Mouse (Mus musculus) layer of hippocampus, adult 9-11 months (tissue): ENCODE measurements at regions not wholly inside any gene's neighbourhood (a gene's known extent, or its start where the extent isn't known, plus 50 kb on each side); places are given as distances from the start of the nearest gene placed in this dataset.
A peak's percentile ranks its signal among the peaks of the same experiment; 100 is the strongest.

Source experiments
- DNase-seq: peaks from one replicate; pipeline ENCODE4 v3.0.0; 2022

GRCm38 (mm10) chr3:81279266-81279665, 243.1 kb downstream of the Pdgfc start:
- DNase-seq, result no peak

GRCm38 (mm10) chr3:81289762-81290161, 253.5 kb downstream of the Pdgfc start:
- DNase-seq, result no peak

DNA sequence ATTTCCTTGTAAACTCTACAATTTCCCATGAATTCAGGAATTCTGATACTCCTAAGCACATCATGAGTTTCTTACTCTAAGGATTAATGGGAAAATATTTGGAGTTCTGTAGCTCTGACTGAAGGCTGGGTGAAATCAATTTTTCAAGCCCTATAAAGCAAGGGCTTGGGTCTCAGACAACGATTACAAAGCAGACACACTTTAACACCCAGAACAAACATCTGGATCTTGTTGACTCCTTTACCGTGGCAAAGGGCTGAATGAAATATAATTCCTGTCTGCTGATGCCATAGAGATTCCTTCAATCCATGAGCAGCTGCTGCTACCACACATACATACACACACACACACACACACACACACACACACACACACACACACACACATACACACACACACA, 256.2 kb downstream of the Pdgfc start:
- DNase-seq, result no peak

DNA sequence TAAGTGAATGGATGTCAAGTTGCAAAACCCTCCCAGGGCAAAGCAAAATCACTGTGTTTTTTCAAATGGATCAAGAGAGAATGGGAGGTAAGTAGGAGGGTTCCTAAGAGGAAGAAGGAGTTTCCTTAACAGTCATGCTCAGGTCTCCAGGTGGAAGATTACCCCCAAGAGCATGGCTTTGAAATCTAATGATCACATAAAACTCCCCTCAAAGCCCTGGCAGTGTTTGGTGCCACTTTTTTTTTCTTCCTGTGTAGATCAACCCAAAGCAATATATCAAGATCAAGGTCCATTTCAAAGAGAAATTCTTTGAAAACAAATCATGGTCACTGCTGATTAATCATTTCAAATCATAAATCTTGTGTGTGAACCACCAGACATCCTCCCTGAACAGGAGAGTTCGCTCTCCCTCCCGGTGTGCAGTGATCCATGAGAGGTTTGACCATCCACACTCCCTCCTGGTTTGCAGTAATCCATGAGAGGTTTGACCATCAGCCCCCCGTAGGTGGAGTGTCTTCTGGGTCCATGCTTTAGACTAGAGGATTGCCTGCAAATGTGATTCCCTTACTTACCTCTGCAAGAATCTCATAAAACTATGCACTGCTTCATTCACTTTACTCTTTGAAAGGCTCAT, 257.1 kb downstream of the Pdgfc start:
- DNase-seq, result no peak

DNA sequence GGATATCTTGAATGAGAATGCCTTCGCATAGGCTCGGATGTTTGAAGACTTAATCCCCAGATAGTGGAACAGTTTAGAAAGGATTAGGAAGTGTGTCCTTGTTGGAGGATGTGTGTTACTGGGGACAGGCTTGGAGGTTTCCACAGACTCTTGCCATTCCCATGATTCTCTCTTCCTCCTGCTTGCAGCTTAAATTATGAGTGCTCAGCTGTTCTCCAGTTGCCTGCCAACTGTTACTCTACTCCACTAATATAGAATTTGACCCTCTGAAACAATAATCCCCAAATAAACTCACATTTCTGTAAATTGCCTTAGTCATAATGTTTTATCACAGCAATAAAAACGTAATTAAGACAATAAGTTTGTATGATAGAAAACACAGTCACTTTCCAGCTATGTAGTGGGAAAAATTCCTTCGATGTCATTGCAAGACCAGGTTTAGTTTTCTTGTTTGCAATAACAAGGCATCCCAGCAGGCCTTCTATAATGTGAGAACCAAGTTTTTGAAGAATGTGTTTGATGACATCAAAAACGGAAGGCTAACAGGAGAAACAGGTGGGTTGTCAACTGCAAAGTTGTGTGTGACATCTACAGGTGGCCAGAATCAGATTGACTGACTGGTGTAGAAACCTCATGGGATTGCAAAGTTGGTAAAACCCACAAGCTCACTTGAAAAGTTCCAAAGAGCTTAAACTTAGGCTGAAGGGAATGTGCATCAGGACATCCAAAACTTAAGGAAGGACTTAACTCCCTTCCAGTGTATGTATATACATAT, 268.0 kb downstream of the Pdgfc start:
- no peak for DNase-seq

DNA sequence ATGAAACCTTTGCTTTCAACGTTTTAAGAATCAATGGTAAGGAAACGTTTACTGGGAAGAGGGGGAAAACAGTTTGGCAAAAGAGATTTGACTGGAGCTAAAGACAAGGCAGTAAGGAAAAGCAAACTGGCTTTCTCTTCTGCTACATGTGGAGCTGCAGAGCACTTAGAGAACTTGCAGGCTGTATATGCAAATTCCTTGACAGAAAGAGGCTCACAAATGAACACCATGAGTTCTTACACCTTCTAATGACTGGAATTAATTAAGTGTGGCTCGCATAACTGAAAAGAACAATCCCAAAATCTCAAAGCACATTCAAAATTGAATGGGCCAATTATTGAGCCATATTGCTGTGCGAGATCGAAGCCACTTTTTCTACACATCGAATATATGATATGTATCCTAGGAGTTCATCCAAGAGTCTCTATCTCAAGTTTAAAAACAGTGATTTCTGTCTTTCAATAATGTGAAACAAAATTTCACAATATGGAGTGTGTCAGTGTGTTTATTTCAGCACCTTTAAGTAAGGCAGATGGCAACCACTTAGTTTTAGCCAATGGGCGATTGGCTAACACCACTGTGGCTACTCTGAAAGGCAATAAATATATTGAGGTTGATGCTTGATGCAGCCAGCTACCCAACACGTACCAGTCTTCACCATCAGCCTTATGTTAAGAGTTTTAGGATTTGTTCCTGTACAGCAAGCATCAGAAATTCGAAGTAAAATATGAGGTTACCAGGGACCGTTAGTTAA, 269.4 kb downstream of the Pdgfc start:
- DNase-seq, result no peak

- no peak for DNase-seq
These were observed 290.6 kb downstream of the Pdgfc start for GRCm38 (mm10) chr3:81326866-81327265.

DNA sequence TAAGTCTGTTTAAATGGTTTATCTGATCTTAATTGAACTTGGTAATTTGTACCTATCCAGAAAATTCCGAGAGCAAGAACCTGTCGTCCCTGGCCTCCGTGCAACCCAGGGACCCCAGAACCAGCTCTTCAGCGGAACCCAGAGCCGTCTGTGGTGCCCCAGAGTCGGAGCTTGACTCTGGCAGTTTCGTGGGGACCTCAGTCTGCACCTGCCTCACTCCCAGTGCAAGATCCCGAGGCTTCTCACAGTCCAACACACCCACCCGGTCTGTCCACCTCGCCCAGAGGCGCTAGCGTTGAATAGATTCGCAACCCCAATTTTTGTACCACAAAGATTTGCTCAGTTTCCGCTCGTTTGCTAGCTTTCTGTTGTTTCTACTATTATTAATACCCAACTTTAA, 315.5 kb downstream of the Pdgfc start:
- DNase-seq, result no peak

GRCm38 (mm10) chr3:81367918-81368317, 331.7 kb downstream of the Pdgfc start:
- peak; percentile 14 for DNase-seq

- no peak for DNase-seq
These were observed 332.4 kb downstream of the Pdgfc start for GRCm38 (mm10) chr3:81368642-81369041.

- DNase-seq, result no peak
These were observed 333.5 kb downstream of the Pdgfc start for GRCm38 (mm10) chr3:81369742-81370141.

- no peak for DNase-seq
These were observed 339.8 kb downstream of the Pdgfc start for GRCm38 (mm10) chr3:81375990-81376389.

DNA sequence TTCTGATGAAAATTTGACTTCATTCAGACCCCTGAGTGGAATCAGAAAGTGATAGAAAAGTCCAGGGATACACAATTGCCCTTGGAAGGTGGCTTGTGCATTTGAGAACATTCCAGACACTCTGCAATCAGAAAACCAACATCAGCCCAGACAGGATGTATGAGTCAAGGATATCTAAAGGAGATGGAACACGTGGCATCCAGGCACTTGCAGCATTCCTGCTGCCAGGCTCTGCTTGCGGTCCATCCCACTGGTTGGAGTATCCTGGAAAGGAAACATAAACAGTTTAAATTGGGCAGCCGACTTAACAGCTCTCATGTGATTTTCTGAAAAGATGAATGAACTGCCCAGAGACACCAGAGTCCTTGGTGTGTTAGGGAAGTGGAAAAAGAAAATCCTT, 341.2 kb downstream of the Pdgfc start:
- DNase-seq, result no peak

GRCm38 (mm10) chr3:81379362-81379761, 343.1 kb downstream of the Pdgfc start:
- no peak for DNase-seq

DNA sequence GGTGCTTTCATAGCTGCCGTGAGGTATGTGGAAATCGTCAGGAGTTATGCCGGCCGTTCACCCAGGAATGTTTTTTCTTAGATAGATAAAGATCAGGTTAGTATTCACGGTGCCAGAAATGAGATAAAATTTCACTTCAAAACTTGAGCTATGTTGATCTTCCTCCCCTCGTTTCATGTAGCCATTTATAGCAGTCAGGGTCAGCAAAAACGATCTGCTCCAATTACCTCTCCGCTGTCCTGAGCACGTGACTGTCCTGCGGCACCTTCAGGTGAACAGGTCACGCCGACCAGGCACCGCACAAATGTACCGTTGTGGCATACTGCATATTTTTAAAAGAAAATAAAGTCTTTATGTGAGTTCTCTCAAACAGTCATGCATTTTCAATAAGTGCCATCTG, 350.7 kb downstream of the Pdgfc start:
- no peak for DNase-seq

DNA sequence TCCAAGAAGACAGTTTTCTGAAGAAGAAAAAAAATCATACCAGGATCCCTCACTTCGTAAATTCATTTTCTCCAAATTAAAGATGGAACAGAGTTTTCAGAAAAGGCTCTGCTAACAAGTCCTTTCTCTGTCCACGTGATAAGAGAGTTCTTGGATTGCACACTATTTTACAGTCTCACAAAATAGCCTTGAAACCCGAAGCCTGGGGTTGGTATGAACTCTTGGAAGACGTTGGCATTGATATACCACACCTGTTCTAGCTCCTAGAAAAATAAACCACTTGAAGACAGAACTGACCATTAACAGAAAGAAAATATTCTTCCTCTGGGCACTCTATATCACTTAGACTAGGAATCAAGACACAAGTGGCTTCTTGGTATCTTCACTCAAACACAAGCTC, 351.4 kb downstream of the Pdgfc start:
- DNase-seq, result no peak

- no peak for DNase-seq
These were observed 361.0 kb downstream of the Pdgfc start for GRCm38 (mm10) chr3:81397212-81397611.

DNA sequence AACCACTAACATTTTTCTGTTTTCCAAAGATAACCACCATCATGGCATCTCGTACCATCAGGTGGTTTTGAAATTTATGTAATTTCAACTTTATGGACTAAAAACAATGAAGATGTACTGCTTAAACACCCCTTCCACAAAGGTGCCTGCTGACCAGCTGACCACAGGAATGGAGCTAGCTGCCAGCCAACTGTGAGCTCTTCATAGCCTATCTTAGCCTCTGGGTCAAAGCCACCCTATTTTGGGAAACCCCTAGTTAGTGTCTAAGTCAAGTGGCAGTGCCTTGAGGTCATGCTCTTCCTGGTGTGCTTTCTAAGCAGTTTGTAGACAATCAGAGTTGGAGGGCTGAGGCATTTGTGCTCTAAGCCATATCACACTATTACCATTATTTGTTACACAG, 364.8 kb downstream of the Pdgfc start:
- DNase-seq, result no peak

DNA sequence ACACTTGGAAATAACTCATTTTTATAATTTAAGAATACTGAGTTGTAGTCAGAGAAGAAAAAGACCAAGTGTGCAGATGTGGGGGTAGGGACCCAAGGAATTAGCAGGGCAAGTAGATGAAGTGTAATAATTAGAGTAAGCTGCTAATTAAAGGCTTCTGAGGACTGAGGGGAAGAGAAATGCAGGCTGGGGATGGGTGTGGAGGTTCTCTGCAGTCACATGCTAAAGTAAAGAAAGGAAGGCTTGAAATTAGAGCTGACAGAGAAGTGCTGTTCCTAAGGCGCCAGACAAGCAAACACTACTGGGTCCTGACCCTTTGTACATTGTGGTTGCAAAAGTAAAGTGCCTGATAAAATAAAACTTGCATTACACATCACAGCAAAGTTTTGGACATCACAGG, 372.7 kb downstream of the Pdgfc start:
- DNase-seq, result no peak

DNA sequence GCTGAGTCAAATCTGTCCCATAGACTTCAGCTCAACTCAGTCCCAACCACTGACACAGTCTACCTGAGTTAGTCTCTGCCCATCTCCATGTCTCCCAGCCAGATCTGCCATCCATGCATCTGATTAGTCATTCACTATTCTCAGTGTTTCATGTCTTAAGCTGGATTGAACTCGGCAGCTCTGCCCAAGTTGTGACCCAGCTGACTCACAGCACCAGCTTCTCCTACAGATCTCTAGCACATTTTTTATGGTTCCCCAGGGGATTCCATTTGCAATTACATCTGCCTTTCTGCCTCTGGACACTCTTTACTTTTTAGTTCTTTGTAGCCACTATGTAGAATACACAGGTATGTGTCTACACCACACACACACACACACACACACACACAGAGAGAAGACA, 385.7 kb downstream of the Pdgfc start:
- DNase-seq, result no peak

GRCm38 (mm10) chr3:81426765-81427164, 390.5 kb downstream of the Pdgfc start:
- DNase-seq, result no peak
